Mouse (Mus musculus): ENCODE data around the gene Ulk4. TPM values are rescaled to one million over a fixed set of nuclear protein-coding genes. Genes with fewer than 3 reads are reported as not detected.

Ulk4 gene
- polyA plus RNA-seq, 1 experiment from 2014 or later: 161 TPM

DNA sequence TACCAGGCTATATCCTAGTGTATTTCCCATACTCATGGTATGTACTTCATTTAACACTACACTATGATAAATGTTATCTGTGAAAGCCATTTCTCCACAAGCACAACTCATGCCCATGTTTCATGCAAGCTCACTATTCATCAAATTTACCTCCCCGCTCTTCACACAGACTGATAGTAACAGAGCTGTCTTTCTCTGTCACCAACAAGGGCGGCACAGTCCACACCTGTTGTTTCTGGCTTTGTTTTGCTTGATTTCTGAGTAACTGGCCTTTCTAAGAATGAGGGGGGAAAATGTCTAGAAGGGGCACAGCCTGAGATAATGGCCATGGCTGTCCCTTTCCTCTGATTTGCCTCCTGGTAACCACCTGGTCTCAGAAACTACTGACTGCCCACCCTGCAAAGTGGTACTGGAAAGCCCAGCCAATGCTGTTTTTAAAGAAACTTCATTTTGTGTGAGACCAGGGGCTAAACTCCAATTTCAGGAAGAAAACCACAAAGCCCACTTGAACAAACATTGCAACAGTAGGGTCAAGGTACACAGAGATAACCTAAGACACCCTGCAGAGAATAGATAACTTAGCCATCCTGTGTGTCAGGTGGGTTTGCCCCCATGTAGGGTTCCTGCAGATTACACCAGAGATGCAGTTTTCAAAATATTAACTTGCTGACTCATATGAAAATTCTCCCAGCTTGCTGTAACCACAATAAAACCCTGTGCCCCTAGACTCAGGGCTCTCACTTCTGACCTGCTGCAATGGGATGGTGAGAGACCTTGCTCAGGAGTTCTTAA is 258.3 kb downstream of the Ulk4 start:
- H3K9me3 ChIP-seq (ENCODE audit: control insufficient read depth, low read length): no peaks in the 10 kb centered on the region
- H3K4me3 ChIP-seq (ENCODE audit: low read depth, low read length): no peak overlapping the region
- no peak for ATAC-seq (ENCODE audit: low FRiP score)
- DNase-seq (ENCODE audit: low spot score): no peak
- no peaks in the 10 kb centered on the region for H3K4me1 ChIP-seq (replicated peaks; ENCODE audit: control insufficient read depth, insufficient read depth, low read length)
- WGBS: 88% methylated on average over 2 of the region's 2 CpGs
- H3K27me3 ChIP-seq (ENCODE audit: control insufficient read depth, insufficient read depth, low read length): no peaks in the 10 kb centered on the region
- no peak overlapping the region for H3K27ac ChIP-seq (ENCODE audit: low read depth, low read length)
- no peaks in the 10 kb centered on the region for H3K36me3 ChIP-seq (ENCODE audit: control insufficient read depth, insufficient read depth, low read length)
- H3K9ac ChIP-seq (ENCODE audit: low read depth, low read length): no peak overlapping the region
- H3K4me2 ChIP-seq (replicated peaks; ENCODE audit: low read depth, low read length): no peak overlapping the region

DNA sequence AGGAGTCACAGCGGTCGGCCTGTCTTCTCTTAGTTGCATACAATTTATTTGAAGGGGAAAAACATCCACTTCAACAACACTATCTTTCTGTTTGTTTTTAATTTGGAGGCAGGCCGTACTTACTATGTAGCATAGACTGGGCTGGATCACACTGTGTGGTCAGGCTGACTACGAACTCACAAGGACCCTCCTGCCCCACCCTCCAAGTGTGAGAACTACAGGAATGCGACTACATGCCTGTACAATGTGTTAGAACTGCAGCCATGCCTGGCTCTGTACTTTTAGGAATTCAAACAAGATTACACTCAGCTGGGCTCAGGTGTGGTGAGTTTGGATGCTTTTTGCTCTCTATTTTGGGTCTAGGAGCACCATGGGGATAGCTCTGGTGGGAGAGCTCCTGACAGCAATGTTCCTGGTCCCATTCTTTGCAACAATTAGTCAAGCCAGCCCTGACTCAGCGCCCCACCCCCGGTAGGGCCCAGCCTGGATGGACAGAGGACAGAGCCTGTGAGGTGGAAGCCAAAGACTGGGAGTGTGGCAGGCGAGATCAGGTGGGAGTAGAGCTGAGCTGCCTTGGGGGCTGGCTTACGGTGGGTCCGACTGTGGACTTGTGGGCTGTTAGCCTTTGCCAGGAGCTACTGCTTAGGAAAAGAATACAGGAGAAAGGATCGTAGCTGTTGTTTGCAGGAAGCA is 261.0 kb downstream of the Ulk4 start:
- 65% methylated on average over 11 of the region's 11 CpGs for WGBS
- no peak overlapping the region for H3K27ac ChIP-seq (ENCODE audit: low read depth, low read length)
- ATAC-seq (ENCODE audit: low FRiP score): no peak

DNA sequence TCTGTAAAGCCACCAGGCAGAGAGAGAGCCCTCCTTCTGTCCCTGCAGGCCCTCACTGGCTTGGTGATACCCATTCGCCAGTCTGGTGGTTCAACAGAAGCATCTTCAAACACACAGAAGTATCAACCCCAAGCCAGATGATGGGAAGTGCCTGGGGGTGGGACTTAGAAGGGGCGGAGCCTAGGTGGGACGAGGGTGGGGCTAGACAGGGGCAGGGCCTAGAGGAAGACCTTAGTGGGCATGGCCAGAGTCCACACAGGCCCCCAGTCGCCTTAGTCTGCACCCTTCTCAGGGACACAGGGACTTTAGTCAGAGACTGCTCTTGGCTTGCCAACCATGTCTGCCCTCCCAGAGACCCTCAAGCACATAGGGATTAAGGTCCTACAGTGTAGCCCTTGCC is 265.5 kb downstream of the Ulk4 start:
- Histone ChIP-seq H3K27me3 (ENCODE audit: control insufficient read depth, insufficient read depth, low read length) (no peaks in the 10 kb centered on the region), H3K36me3 (ENCODE audit: control insufficient read depth, insufficient read depth, low read length) (no peaks in the 10 kb centered on the region), H3K4me2 (replicated peaks; ENCODE audit: low read depth, low read length) (no peak overlapping the region), H3K9me3 (ENCODE audit: control insufficient read depth, low read length) (no peaks in the 10 kb centered on the region), H3K9ac (ENCODE audit: low read depth, low read length) (no peak overlapping the region), H3K4me1 (replicated peaks; ENCODE audit: control insufficient read depth, insufficient read depth, low read length) (no peaks in the 10 kb centered on the region), H3K4me3 (ENCODE audit: low read depth, low read length) (no peak overlapping the region), H3K27ac (ENCODE audit: low read depth, low read length) (no peak overlapping the region)
- no peak for ATAC-seq (ENCODE audit: low FRiP score)
- no peak for DNase-seq (ENCODE audit: low spot score)
- WGBS: 42% methylated on average over 4 of the region's 4 CpGs

More for the DNA sequence above, 261.0 kb downstream of the Ulk4 start:
- H3K27me3 ChIP-seq (ENCODE audit: control insufficient read depth, insufficient read depth, low read length): no peaks in the 10 kb centered on the region
- H3K9me3 ChIP-seq (ENCODE audit: control insufficient read depth, low read length): no peaks in the 10 kb centered on the region
- no peaks in the 10 kb centered on the region for H3K4me1 ChIP-seq (replicated peaks; ENCODE audit: control insufficient read depth, insufficient read depth, low read length)
- DNase-seq (ENCODE audit: low spot score): no peak
- no peak overlapping the region for H3K9ac ChIP-seq (ENCODE audit: low read depth, low read length)
- no peak overlapping the region for H3K4me2 ChIP-seq (replicated peaks; ENCODE audit: low read depth, low read length)
- no peak overlapping the region for H3K4me3 ChIP-seq (ENCODE audit: low read depth, low read length)
- H3K36me3 ChIP-seq (ENCODE audit: control insufficient read depth, insufficient read depth, low read length): no peaks in the 10 kb centered on the region

DNA sequence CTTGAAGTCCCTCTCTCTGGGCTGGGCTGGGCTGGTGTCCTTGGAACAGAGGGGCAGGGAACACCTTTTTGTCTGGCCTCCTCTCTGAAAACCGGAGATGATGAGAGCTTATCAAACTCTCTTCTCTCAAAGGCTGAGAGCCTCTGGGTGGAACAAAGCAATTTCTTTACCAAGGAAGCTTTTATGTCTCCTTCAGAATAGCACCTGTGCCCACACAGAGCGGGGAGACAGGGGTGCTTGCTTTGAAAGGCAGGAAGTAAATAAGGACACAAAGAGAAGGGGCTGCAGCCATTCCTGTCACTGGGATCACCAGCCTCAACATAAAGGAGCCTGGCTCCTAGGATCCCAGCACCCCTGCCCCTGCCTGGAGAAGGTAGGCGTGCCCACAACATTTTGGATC is 266.5 kb downstream of the Ulk4 start:
- no peaks in the 10 kb centered on the region for H3K9me3 ChIP-seq (ENCODE audit: control insufficient read depth, low read length)

DNA sequence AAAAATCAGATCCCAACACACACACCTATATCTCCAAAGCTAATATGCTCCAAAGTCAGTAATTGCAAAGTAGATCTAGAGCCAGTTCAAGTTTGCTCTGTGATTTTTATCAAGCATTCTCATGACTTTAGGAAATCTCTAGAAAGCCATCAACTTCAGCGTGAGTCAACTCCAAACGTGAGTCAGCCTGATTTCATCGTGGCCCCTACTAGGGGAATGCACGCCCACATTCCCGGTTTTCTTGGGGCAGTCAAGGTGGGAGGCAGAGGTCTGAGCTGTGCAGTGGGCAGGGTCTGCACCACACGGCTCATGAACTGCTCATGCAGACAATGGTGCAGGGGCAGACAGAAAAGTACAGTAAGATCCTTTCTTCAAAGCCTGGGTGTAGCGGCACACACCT is 271.0 kb downstream of the Ulk4 start:
- Histone ChIP-seq H3K9ac (ENCODE audit: low read depth, low read length) (no peak overlapping the region), H3K27ac (ENCODE audit: low read depth, low read length) (no peak overlapping the region), H3K4me2 (replicated peaks; ENCODE audit: low read depth, low read length) (no peak overlapping the region), H3K36me3 (ENCODE audit: control insufficient read depth, insufficient read depth, low read length) (no peaks in the 10 kb centered on the region), H3K4me3 (ENCODE audit: low read depth, low read length) (no peak overlapping the region), H3K27me3 (ENCODE audit: control insufficient read depth, insufficient read depth, low read length) (no peaks in the 10 kb centered on the region), H3K4me1 (replicated peaks; ENCODE audit: control insufficient read depth, insufficient read depth, low read length) (no peaks in the 10 kb centered on the region), H3K9me3 (ENCODE audit: control insufficient read depth, low read length) (no peaks in the 10 kb centered on the region)
- WGBS: 84% methylated on average over 7 of the region's 7 CpGs
- DNase-seq (ENCODE audit: low spot score): no peak
- no peak for ATAC-seq (ENCODE audit: low FRiP score)

More for the DNA sequence above, 266.5 kb downstream of the Ulk4 start:
- no peak overlapping the region for H3K4me2 ChIP-seq (replicated peaks; ENCODE audit: low read depth, low read length)
- H3K36me3 ChIP-seq (ENCODE audit: control insufficient read depth, insufficient read depth, low read length): no peaks in the 10 kb centered on the region
- H3K4me3 ChIP-seq (ENCODE audit: low read depth, low read length): no peak overlapping the region
- H3K27ac ChIP-seq (ENCODE audit: low read depth, low read length): no peak overlapping the region
- H3K27me3 ChIP-seq (ENCODE audit: control insufficient read depth, insufficient read depth, low read length): no peaks in the 10 kb centered on the region
- no peaks in the 10 kb centered on the region for H3K4me1 ChIP-seq (replicated peaks; ENCODE audit: control insufficient read depth, insufficient read depth, low read length)
- ATAC-seq (ENCODE audit: low FRiP score) (no peak), DNase-seq (ENCODE audit: low spot score) (no peak)
- 55% methylated on average over 3 of the region's 3 CpGs for WGBS
- H3K9ac ChIP-seq (ENCODE audit: low read depth, low read length): no peak overlapping the region

DNA sequence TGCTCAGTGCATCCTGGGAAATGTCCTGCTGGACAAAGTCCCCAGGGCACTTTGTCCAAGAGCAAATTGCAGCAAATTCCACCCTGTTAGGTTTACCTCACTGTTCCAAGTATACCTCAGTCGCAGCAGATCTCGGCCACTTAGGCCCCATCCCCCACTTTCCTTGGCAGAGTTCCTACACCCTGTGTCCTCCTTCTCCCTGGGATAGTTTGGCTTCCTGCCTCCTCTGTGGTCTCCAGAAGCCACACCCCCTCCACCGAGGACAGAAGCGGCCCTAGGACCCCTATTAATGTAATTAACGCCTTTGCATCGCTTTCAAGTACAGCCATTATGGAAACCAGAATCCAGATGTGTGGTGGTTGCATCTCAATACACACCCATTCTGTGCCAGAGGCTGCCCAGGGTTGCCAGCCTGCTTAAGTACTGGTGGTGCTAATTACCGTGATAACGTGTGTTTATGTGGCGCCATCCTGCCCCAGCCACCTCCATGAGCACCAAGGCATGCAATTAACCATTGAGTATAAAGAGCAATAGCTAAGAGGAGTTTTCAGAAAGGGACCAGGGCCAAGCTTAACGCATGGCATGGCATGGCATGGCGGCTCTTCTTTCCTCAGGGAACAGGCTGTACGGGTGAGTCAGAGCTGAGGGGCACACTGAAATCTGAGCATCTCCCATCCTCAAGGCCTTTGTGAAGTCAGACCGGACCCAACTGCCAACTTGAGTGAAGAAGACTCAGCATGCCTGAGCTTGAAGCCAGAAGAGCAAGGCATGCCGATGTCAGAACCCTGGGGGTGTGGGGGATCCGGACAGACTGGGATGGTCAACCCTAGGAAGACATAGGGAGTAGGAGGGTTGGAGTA is 275.1 kb downstream of the Ulk4 start:
- H3K4me1 ChIP-seq (replicated peaks; ENCODE audit: control insufficient read depth, insufficient read depth, low read length): 0 out of 2 replicates have a peak, but pooled peaks cover 2% of the 10 kb centered on the region
- WGBS: 84% methylated on average over 15 of the region's 15 CpGs
- no peak overlapping the region for H3K27ac ChIP-seq (ENCODE audit: low read depth, low read length)
- no peak overlapping the region for H3K4me2 ChIP-seq (replicated peaks; ENCODE audit: low read depth, low read length)
- DNase-seq (ENCODE audit: low spot score) (no peak), ATAC-seq (ENCODE audit: low FRiP score) (no peak)
- H3K36me3 ChIP-seq (ENCODE audit: control insufficient read depth, insufficient read depth, low read length): no peaks in the 10 kb centered on the region
- no peaks in the 10 kb centered on the region for H3K9me3 ChIP-seq (ENCODE audit: control insufficient read depth, low read length)
- no peaks in the 10 kb centered on the region for H3K27me3 ChIP-seq (ENCODE audit: control insufficient read depth, insufficient read depth, low read length)
- no peak overlapping the region for H3K4me3 ChIP-seq (ENCODE audit: low read depth, low read length)
- no peak overlapping the region for H3K9ac ChIP-seq (ENCODE audit: low read depth, low read length)

DNA sequence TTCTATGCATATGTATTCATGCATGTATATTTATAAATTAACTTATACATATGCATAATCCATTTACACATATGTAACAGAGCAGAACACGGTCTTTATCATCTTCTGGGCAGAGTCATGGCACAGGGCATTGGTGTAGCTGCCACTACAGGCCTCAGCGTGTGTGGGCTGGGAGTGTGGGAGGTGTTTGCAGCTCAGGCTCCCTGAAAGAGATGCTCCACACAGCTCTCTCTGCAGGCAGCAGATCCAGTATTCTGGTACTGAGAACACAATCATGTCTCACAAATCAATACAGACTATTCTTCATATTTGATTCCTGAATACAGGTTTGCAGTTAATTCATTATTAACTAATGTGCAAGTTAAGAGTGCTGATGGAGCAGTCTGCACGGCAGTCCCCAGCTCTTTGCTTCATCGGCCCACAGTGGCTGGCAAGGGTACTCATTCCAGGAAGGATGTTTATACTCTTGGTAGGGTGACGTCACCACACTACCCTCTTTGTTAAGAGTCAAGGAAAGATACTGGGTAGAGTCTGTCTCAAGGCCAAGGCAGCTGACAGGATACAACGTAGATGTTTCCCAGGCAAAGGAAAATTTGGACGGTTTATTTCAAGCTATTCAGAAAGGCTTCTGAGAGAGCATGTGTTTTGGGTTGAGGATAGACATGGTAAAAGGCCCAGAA is 276.2 kb downstream of the Ulk4 start:
- Histone ChIP-seq H3K9ac (ENCODE audit: low read depth, low read length) (no peak overlapping the region), H3K4me2 (replicated peaks; ENCODE audit: low read depth, low read length) (no peak overlapping the region), H3K27me3 (ENCODE audit: control insufficient read depth, insufficient read depth, low read length) (no peaks in the 10 kb centered on the region), H3K4me3 (ENCODE audit: low read depth, low read length) (no peak overlapping the region), H3K27ac (ENCODE audit: low read depth, low read length) (no peak overlapping the region), H3K9me3 (ENCODE audit: control insufficient read depth, low read length) (no peaks in the 10 kb centered on the region), H3K4me1 (replicated peaks; ENCODE audit: control insufficient read depth, insufficient read depth, low read length) (0 out of 2 replicates have a peak, but pooled peaks cover 2% of the 10 kb centered on the region), H3K36me3 (ENCODE audit: control insufficient read depth, insufficient read depth, low read length) (no peaks in the 10 kb centered on the region)
- ATAC-seq (ENCODE audit: low FRiP score) (no peak), DNase-seq (ENCODE audit: low spot score) (no peak)
- WGBS: 83% methylated on average over 7 of the region's 7 CpGs

DNA sequence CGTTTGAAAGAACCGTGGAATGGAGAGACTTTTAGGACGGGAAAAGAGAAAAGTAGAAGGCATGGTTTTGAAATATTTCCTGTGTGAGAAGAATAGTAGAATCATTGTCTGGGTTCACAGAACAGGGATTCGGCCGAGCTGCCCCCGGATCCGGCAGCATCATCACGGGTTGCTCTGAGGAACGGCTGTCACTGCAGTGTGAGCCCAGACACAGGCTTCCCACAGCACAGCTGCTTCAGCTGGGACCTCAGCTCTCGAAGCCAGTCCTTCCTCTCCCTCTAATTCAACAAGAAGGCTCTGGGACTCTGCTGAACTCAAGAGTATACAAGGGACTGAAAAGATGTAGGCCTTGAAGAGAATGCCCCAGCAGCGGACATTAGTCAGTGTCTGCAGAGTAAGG is 278.3 kb downstream of the Ulk4 start:
- Histone ChIP-seq H3K36me3 (ENCODE audit: control insufficient read depth, insufficient read depth, low read length) (no peaks in the 10 kb centered on the region), H3K9me3 (ENCODE audit: control insufficient read depth, low read length) (no peaks in the 10 kb centered on the region), H3K4me3 (ENCODE audit: low read depth, low read length) (no peak overlapping the region), H3K9ac (ENCODE audit: low read depth, low read length) (no peak overlapping the region), H3K4me1 (replicated peaks; ENCODE audit: control insufficient read depth, insufficient read depth, low read length) (0 out of 2 replicates have a peak, but pooled peaks cover 2% of the 10 kb centered on the region), H3K4me2 (replicated peaks; ENCODE audit: low read depth, low read length) (no peak overlapping the region), H3K27ac (ENCODE audit: low read depth, low read length) (no peak overlapping the region), H3K27me3 (ENCODE audit: control insufficient read depth, insufficient read depth, low read length) (no peaks in the 10 kb centered on the region)
- DNase-seq (ENCODE audit: low spot score) (no peak), ATAC-seq (ENCODE audit: low FRiP score) (no peak)
- 84% methylated on average over 11 of the region's 11 CpGs for WGBS
